Mouse (Mus musculus) heart, postnatal 0 days (tissue): ENCODE data around the gene Ccdc141. TPM values are rescaled to one million over a fixed set of nuclear protein-coding genes. Genes with fewer than 3 reads are reported as not detected.
A peak's percentile ranks its signal among the peaks of the same experiment; 100 is the strongest.

ENCODE experiments used
- ATAC-seq: fragments of 200-750 bp; cut with Nextera tagmentation; 2 replicates; pipeline ENCODE4 v1.8.0; 2017; ENCODE audit warnings: low read depth, moderate number of reproducible peaks, moderate library complexity; ENCODE audit not compliant: insufficient read depth
- DNase-seq: peaks from one replicate; pipeline ENCODE4 v3.0.0-alpha.2; 2016; ENCODE audit warnings: low spot score
- H3K27ac ChIP-seq: fragments of 300-500 bp; sonication (generic); 2 replicates; pipeline ENCODE4 v1.5.1; 2014; ENCODE audit warnings: low read depth, mild to moderate bottlenecking
- H3K27me3 ChIP-seq: fragments of 300-500 bp; sonication (generic); 2 replicates; pipeline ENCODE4 v1.6.1; 2014; ENCODE audit warnings: low read length, mixed read lengths; ENCODE audit not compliant: control insufficient read depth, insufficient read depth
- H3K36me3 ChIP-seq: fragments of 300-500 bp; sonication (generic); replicated peaks from 2 replicates; pipeline ENCODE4 v1.6.1; 2014; ENCODE audit warnings: low read length, mixed read lengths; ENCODE audit not compliant: control insufficient read depth, insufficient read depth
- H3K4me1 ChIP-seq: fragments of 300-500 bp; sonication (generic); 2 replicates; pipeline ENCODE4 v1.6.1; 2014; ENCODE audit warnings: antibody characterized with exemption; ENCODE audit not compliant: control insufficient read depth, insufficient read depth
- H3K4me2 ChIP-seq: fragments of 300-500 bp; sonication (generic); 2 replicates; pipeline ENCODE4 v1.6.1; 2014; ENCODE audit warnings: low read depth, mild to moderate bottlenecking, low read length, moderate library complexity
- H3K4me3 ChIP-seq: fragments of 300-500 bp; sonication (generic); 2 replicates; pipeline ENCODE4 v1.5.1; 2014; ENCODE audit warnings: low read depth, low read length
- H3K9ac ChIP-seq: fragments of 300-500 bp; sonication (generic); replicated peaks from 2 replicates; pipeline ENCODE4 v1.6.1; 2014; ENCODE audit warnings: low read depth, low read length, mixed read lengths
- H3K9me3 ChIP-seq: fragments of 300-500 bp; sonication (generic); replicated peaks from 2 replicates; pipeline ENCODE4 v1.6.1; 2016; ENCODE audit warnings: low read length; ENCODE audit not compliant: control insufficient read depth
- CTCF ChIP-seq: IDR thresholded peaks from 2 replicates; pipeline ENCODE4 v1.5.1; 2016; ENCODE audit warnings: antibody characterized with exemption, control low read depth, low read depth
- EP300 ChIP-seq: IDR thresholded peaks from 2 replicates; pipeline ENCODE4 v1.6.1; 2016; ENCODE audit warnings: antibody characterized with exemption, low read depth
- WGBS: fragments of 180-500 bp; shearing (Covaris S2); extraction: QIAGEN DNeasy Blood & Tissue Kit; methylation state at CpG from one replicate; pipeline ENCODE4 v1.1.7; 2014; 5-methylcytosine and 5-hydroxymethylcytosine counted together
- polyA plus RNA-seq: library from polyadenylated mRNA; unstranded; fragments of >200 nt; fragmentation: Nextera tagmentation; extraction: Ambion mirVana; gene quantifications from 2 replicates; pipeline ENCODE4 v1.2.1, GENCODE M21; 2015
- total RNA-seq: library from RNA; depleted of rRNA; stranded (reverse); fragments of >200 nt; gene quantifications from 2 replicates; pipeline ENCODE4 v1.2.3, GENCODE M21; 2014; ENCODE audit warnings: low replicate concordance

The Ccdc141 gene
- total and polyA plus RNA-seq, 2 experiments from 2014 or later = 139 to 162 TPM

DNA sequence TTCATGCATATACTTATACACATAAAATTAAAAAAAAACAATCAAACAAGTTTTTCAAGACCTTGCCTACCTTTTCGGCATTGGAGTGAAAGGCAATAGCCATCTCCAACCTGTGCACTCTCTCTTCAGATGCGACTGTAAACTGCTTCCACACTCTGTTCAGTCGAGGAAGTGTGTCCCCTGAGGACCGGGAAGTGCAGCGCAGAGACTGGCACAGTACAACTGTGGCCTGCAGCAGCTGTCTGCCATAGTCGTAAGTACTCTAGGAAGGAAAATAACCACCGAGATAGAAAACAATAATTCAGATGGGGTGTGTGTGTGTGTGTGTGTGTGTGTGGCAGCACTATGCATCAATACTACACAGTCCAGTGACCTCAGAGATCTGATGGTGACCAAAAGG is 20.5 kb upstream of the Ccdc141 start:
- no peak for TF ChIP-seq EP300
- no peak for TF ChIP-seq CTCF
- no peaks in the 10 kb centered on the region for H3K4me1 ChIP-seq
- H3K27me3 ChIP-seq = no peaks in the 10 kb centered on the region
- H3K9me3 ChIP-seq = no peaks in the 10 kb centered on the region
- DNase-seq (no peak), ATAC-seq (no peak)
- H3K4me3 ChIP-seq = no peak overlapping the region
- no peak overlapping the region for H3K27ac ChIP-seq
- 93% methylated on average over 7 of the region's 7 CpGs for WGBS
- peaks cover 34% of the 10 kb centered on the region for H3K36me3 ChIP-seq
- H3K9ac ChIP-seq = no peak overlapping the region
- no peak overlapping the region for H3K4me2 ChIP-seq

DNA sequence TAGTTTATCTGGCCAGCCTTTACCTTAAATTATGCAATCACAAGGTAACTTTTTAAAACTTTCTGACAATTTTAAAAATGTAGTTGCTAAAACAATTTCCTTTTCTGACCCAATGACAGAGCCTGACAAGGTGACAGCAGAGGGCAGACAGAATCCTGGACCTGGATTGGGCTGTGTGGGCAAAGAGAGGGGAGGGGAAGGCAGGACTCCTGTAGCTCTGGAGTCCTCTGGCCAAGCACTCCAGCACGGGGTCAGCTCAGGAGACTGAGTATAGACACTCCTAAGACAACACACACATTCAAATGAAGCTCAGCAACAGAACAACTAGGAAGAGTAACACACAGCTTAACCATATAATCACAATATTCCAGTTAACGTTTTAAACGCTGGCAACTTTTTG is 19.9 kb upstream of the Ccdc141 start:
- DNase-seq (no peak), ATAC-seq (no peak)
- no peaks in the 10 kb centered on the region for H3K4me1 ChIP-seq
- peaks cover 38% of the 10 kb centered on the region for H3K36me3 ChIP-seq
- no peak for TF ChIP-seq EP300
- TF ChIP-seq CTCF = no peak
- no peak overlapping the region for H3K4me2 ChIP-seq
- H3K27me3 ChIP-seq = no peaks in the 10 kb centered on the region
- no peak overlapping the region for H3K4me3 ChIP-seq
- no peak overlapping the region for H3K9ac ChIP-seq
- WGBS = 83% methylated on average over 3 of the region's 3 CpGs
- no peak overlapping the region for H3K27ac ChIP-seq
- no peaks in the 10 kb centered on the region for H3K9me3 ChIP-seq

DNA sequence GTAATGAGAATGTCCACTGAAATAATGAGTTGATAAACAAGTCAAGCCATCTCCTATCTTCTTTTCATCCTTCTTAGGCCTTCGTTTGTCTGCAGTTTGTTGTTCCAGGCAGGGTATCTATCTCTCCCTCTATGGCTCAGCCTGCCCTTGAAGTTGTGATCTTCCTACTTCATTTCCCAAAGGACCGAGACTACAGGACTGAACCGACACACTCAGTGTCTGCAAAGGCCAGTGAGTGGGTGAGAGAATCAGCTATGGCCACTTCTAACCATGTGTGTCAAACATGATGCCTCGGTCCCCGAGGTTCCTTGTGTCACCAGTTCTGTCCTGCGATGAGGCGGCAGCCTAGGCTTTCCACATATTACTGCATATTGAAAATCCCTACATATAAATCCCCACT is 19.2 kb upstream of the Ccdc141 start:
- 89% methylated on average over 7 of the region's 7 CpGs for WGBS
- TF ChIP-seq EP300 = no peak
- ATAC-seq (no peak), DNase-seq (no peak)
- no peak overlapping the region for H3K9ac ChIP-seq
- no peaks in the 10 kb centered on the region for H3K27me3 ChIP-seq
- peaks cover 4% of the 10 kb centered on the region; the same call in 1 of the 2 replicates for H3K4me1 ChIP-seq
- H3K36me3 ChIP-seq = peaks cover 41% of the 10 kb centered on the region
- no peak overlapping the region for H3K4me2 ChIP-seq
- H3K4me3 ChIP-seq = no peak overlapping the region
- H3K9me3 ChIP-seq = no peaks in the 10 kb centered on the region
- H3K27ac ChIP-seq = no peak overlapping the region

DNA sequence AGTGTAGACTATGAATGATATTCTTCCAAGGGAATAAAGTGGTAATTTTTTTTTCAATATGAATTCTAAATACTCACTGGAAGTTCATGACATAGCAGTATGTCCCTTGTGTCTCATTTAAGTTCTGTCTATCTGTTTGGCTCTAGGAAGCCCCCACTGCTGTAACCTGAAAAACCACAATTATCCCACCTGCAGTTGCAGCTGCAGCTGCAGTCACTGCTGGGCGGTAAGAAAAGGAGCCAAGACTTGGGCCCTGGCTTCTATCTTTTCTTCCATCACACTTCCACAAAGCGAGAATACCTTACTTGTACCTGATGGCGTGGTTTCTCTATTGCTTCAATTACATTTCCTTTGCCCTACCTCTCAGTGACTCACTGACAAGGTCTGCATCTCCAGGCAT is 17.1 kb upstream of the Ccdc141 start:
- H3K4me3 ChIP-seq = no peak overlapping the region
- no peak for DNase-seq
- 88% methylated on average over 3 of the region's 3 CpGs for WGBS
- H3K4me2 ChIP-seq = no peak overlapping the region
- no peaks in the 10 kb centered on the region for H3K27me3 ChIP-seq
- no peak overlapping the region for H3K27ac ChIP-seq
- H3K4me1 ChIP-seq = peaks cover 24% of the 10 kb centered on the region
- no peak for TF ChIP-seq CTCF
- TF ChIP-seq EP300 = no peak
- H3K9ac ChIP-seq = no peak overlapping the region
- H3K9me3 ChIP-seq = no peaks in the 10 kb centered on the region
- ATAC-seq = no peak
- H3K36me3 ChIP-seq = peaks cover 28% of the 10 kb centered on the region; the same call in 1 of the 2 replicates

DNA sequence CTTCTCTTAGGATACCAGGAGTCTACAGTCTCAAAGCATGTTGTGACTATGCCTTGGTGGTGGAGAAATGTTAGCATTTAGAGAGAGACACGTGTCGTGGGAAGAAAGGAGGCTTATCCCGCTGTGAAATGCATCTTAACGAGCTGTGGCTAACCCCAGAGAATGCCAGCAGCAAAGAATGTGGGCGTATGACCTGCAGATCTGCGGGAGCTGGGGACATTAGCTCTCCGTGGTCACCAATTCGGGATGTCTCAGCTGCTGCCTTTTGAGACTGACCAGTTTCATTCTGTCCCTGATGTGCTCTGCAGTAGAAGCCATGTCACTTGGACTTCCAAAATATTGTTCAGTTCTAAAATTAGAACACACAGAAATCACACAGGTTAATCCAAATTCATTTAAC is 16.5 kb upstream of the Ccdc141 start:
- Histone ChIP-seq H3K4me1 (peaks cover 28% of the 10 kb centered on the region), H3K9me3 (no peaks in the 10 kb centered on the region), H3K4me3 (no peak overlapping the region), H3K27me3 (no peaks in the 10 kb centered on the region), H3K27ac (no peak overlapping the region), H3K4me2 (no peak overlapping the region), H3K9ac (no peak overlapping the region), H3K36me3 (peaks cover 27% of the 10 kb centered on the region; the same call in 1 of the 2 replicates)
- 51% methylated on average over 8 of the region's 8 CpGs for WGBS
- no peak for TF ChIP-seq EP300
- DNase-seq (no peak), ATAC-seq (no peak)

DNA sequence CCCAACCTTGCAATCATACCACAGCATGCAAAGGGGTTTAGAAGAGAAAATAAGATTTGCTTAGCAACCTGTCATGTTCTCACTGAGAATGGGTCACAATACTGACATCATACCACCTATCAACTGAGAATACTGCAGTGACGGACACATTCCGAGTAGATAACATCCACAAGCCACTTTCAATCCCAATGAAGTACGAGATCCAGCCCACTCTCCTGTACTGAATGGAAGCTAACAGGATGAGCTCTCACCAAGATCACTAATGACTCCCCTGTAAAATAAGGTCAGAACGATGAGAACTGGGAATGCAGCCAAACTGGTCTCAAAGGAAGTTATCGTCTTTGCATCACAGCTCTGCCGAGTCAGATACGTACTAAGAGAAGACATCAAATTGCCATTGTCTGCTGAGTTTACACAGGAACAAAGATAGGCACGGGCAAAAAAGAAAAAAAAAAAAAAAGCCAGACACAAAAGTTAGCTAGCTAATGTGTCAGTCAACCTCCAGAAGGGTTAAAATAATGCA is 13.7 kb upstream of the Ccdc141 start:
- WGBS = 25% methylated on average over 8 of the region's 8 CpGs
- Histone ChIP-seq H3K4me3 (no peak overlapping the region), H3K27me3 (no peaks in the 10 kb centered on the region), H3K9me3 (no peaks in the 10 kb centered on the region), H3K4me2 (no peak overlapping the region), H3K27ac (peak overlapping the region; percentile 91), H3K9ac (no peak overlapping the region), H3K4me1 (peaks cover 40% of the 10 kb centered on the region), H3K36me3 (peaks cover 15% of the 10 kb centered on the region; the same call in 1 of the 2 replicates)
- no peak for ATAC-seq
- TF ChIP-seq CTCF (no peak), EP300 (no peak)
- DNase-seq = no peak
